Mouse (Mus musculus) CH12.LX (cell line): ENCODE measurements at regions not wholly inside any gene's neighbourhood (a gene's known extent, or its start where the extent isn't known, plus 50 kb on each side); places are given as distances from the start of the nearest gene placed in this dataset.
"Not testable (repeated sequence)": the region's sequence is repeated elsewhere in the genome, so short reads cannot be mapped to it uniquely, and the experiment has no call there.

Experiments
- DNase-seq: peaks from one replicate; pipeline ENCODE4 v3.0.0-alpha.2; 2013; ENCODE audit errors: extremely low read depth
- H3K27ac ChIP-seq: 2 replicates; pipeline ENCODE4 v1.5.1; 2012; ENCODE audit warnings: low read depth, mild to moderate bottlenecking, control low read depth, moderate library complexity; ENCODE audit not compliant: insufficient read depth
- H3K27me3 ChIP-seq: replicated peaks from 2 replicates; pipeline ENCODE3; 2012; ENCODE audit warnings: inconsistent platforms
- H3K36me3 ChIP-seq, 2 experiments: replicated peaks in 1 of 2; 2 replicates each; pipeline versions ENCODE3 to v1.6.1; 2012; ENCODE audit warnings: inconsistent platforms in 1 of 2, low read length in 1 of 2, mild to moderate bottlenecking in 1 of 2, mixed read lengths in 1 of 2, moderate library complexity in 1 of 2; ENCODE audit not compliant: control insufficient read depth in 1 of 2, insufficient read depth in 1 of 2
- H3K4me1 ChIP-seq, 2 experiments: 2 replicates each; pipeline ENCODE4 v1.6.1; 2012; ENCODE audit warnings: inconsistent platforms in 1 of 2, moderate library complexity in 1 of 2; ENCODE audit not compliant: insufficient read depth in 2 of 2, control insufficient read depth in 1 of 2
- H3K4me2 ChIP-seq: 2 replicates; pipeline ENCODE4 v1.6.1; 2012; ENCODE audit warnings: low read depth, mild to moderate bottlenecking, control low read depth; ENCODE audit not compliant: poor library complexity, insufficient read depth, severe bottlenecking
- H3K4me3 ChIP-seq, 3 experiments: fragments of 150-350 bp in 1 of 3; sonication (generic) in 1 of 3; replicated peaks in 1 of 3; 2 replicates each; pipeline versions ENCODE3 to v1.5.1; 2011 to 2012; ENCODE audit warnings: low read depth in 2 of 3, low read length in 2 of 3, mild to moderate bottlenecking in 2 of 3, moderate library complexity in 2 of 3, control low read depth in 1 of 3, improper control_type of control experiment in 1 of 3, inconsistent platforms in 1 of 3, mixed read lengths in 1 of 3; ENCODE audit not compliant: poor library complexity in 1 of 3
- H3K79me2 ChIP-seq: replicated peaks from 2 replicates; pipeline ENCODE4 v1.6.1; 2012; ENCODE audit warnings: mild to moderate bottlenecking, moderate library complexity; ENCODE audit not compliant: control insufficient read depth, poor library complexity, insufficient read depth, severe bottlenecking; ENCODE audit errors: extremely low read depth
- H3K9ac ChIP-seq: 2 replicates; pipeline ENCODE4 v1.6.1; 2012; ENCODE audit warnings: low read depth, mild to moderate bottlenecking, control low read depth, moderate library complexity; ENCODE audit not compliant: insufficient read depth
- H3K9me3 ChIP-seq: replicated peaks from 2 replicates; pipeline ENCODE3; 2012; ENCODE audit warnings: low read length, inconsistent platforms, mixed read lengths
- BHLHE40 ChIP-seq: IDR thresholded peaks from 2 replicates; pipeline ENCODE4 v1.6.1; 2011; ENCODE audit warnings: mild to moderate bottlenecking, low read depth, low read length, improper control_type of control experiment
- CHD1 ChIP-seq: IDR thresholded peaks from 2 replicates; pipeline ENCODE4 v1.6.1; 2012; ENCODE audit warnings: low read depth, low read length, improper control_type of control experiment, inconsistent platforms
- CTCF ChIP-seq, 2 experiments: IDR thresholded peaks in 1 of 2; conservative IDR thresholded peaks in 1 of 2; 2 replicates each; pipeline ENCODE4 v1.5.1; 2011 to 2012; ENCODE audit warnings: low read depth in 2 of 2, low read length in 2 of 2, improper control_type of control experiment in 1 of 2, inconsistent platforms in 1 of 2, mild to moderate bottlenecking in 1 of 2, moderate library complexity in 1 of 2
- E2F4 ChIP-seq: IDR thresholded peaks from 2 replicates; pipeline ENCODE4 v1.6.1; 2011; ENCODE audit warnings: low read depth, low read length, improper control_type of control experiment; ENCODE audit not compliant: insufficient replicate concordance
- EP300 ChIP-seq: IDR thresholded peaks from 2 replicates; pipeline ENCODE4 v1.6.1; 2011; ENCODE audit warnings: low read length, improper control_type of control experiment
- ETS1 ChIP-seq: conservative IDR thresholded peaks from 2 replicates; pipeline ENCODE4 v1.6.1; 2012; ENCODE audit warnings: low read depth, mild to moderate bottlenecking, inconsistent platforms, low read length, improper control_type of control experiment, moderate library complexity
- GABPA ChIP-seq: IDR thresholded peaks from 2 replicates; pipeline ENCODE4 v1.6.1; 2012; ENCODE audit warnings: low read depth, low read length, improper control_type of control experiment, inconsistent platforms; ENCODE audit not compliant: insufficient replicate concordance
- HCFC1 ChIP-seq: IDR thresholded peaks from 2 replicates; pipeline ENCODE4 v1.6.1; 2012; ENCODE audit warnings: low read depth, mild to moderate bottlenecking, inconsistent platforms, low read length, improper control_type of control experiment
- IRF4 ChIP-seq: IDR thresholded peaks from 2 replicates; pipeline ENCODE4 v1.6.1; 2014; ENCODE audit warnings: low read depth, mild to moderate bottlenecking, inconsistent platforms, low read length, improper control_type of control experiment
- MAZ ChIP-seq: IDR thresholded peaks from 2 replicates; pipeline ENCODE4 v1.6.1; 2012; ENCODE audit warnings: low read depth, mild to moderate bottlenecking, inconsistent platforms, low read length, improper control_type of control experiment, moderate library complexity
- MEF2A ChIP-seq: IDR thresholded peaks from 2 replicates; pipeline ENCODE4 v1.6.1; 2014; ENCODE audit warnings: low read depth, mild to moderate bottlenecking, inconsistent platforms, low read length, improper control_type of control experiment, borderline replicate concordance
- MYC ChIP-seq: IDR thresholded peaks from 2 replicates; pipeline ENCODE4 v1.6.1; 2011; ENCODE audit warnings: low read depth, mild to moderate bottlenecking, improper control_type of control experiment, low read length
- NELFE ChIP-seq: IDR thresholded peaks from 2 replicates; pipeline ENCODE4 v1.6.1; 2011; ENCODE audit warnings: low read depth, low read length, improper control_type of control experiment
- POLR2AphosphoS2 ChIP-seq: IDR thresholded peaks from 2 replicates; pipeline ENCODE4 v1.6.1; 2011; ENCODE audit warnings: low read depth, low read length, improper control_type of control experiment
- RAD21 ChIP-seq: IDR thresholded peaks from 2 replicates; pipeline ENCODE4 v1.6.1; 2011; ENCODE audit warnings: low read depth, mild to moderate bottlenecking, low read length, improper control_type of control experiment, moderate library complexity
- RCOR1 ChIP-seq: conservative IDR thresholded peaks from 2 replicates; pipeline ENCODE4 v1.6.1; 2012; ENCODE audit warnings: low read depth, mild to moderate bottlenecking, inconsistent platforms, low read length, improper control_type of control experiment
- SMC3 ChIP-seq: IDR thresholded peaks from 2 replicates; pipeline ENCODE4 v1.6.1; 2011; ENCODE audit warnings: low read depth, low read length, improper control_type of control experiment
- TBP ChIP-seq: conservative IDR thresholded peaks from 2 replicates; pipeline ENCODE4 v1.6.1; 2011; ENCODE audit warnings: low read depth, low read length, improper control_type of control experiment
- TCF12 ChIP-seq: IDR thresholded peaks from 2 replicates; pipeline ENCODE4 v1.6.1; 2014; ENCODE audit warnings: low read depth, mild to moderate bottlenecking, inconsistent platforms, low read length, improper control_type of control experiment
- UBTF ChIP-seq: IDR thresholded peaks from 2 replicates; pipeline ENCODE4 v1.6.1; 2012; ENCODE audit warnings: low read depth, mild to moderate bottlenecking, inconsistent platforms, low read length, improper control_type of control experiment, moderate library complexity
- USF1 ChIP-seq: IDR thresholded peaks from 2 replicates; pipeline ENCODE4 v1.6.1; 2014; ENCODE audit warnings: low read depth, mild to moderate bottlenecking, inconsistent platforms, low read length, improper control_type of control experiment
- USF2 ChIP-seq: conservative IDR thresholded peaks from 2 replicates; pipeline ENCODE4 v1.6.1; 2011; ENCODE audit warnings: low read depth, low read length, improper control_type of control experiment
- ZC3H11A ChIP-seq: IDR thresholded peaks from 2 replicates; pipeline ENCODE4 v1.6.1; 2012; ENCODE audit warnings: low read depth, mild to moderate bottlenecking, inconsistent platforms, low read length, improper control_type of control experiment
- ZKSCAN1 ChIP-seq: IDR thresholded peaks from 2 replicates; pipeline ENCODE4 v1.6.1; 2012; ENCODE audit warnings: low read depth, inconsistent platforms, low read length, improper control_type of control experiment, borderline replicate concordance
- ZMIZ1 ChIP-seq: IDR thresholded peaks from 2 replicates; pipeline ENCODE4 v1.6.1; 2012; ENCODE audit warnings: low read depth, mild to moderate bottlenecking, inconsistent platforms, low read length, improper control_type of control experiment
- dilution Hi-C: fragments of 300-500 bp; cut with MboI; formaldehyde crosslinking; loops from 2 replicates; pipeline ENCODE4 v1.14.3; 2020; ENCODE audit warnings: low sequenced_read_pairs; ENCODE audit not compliant: extremely low pct_unique_long_range_greater_than_20kb, extremely low pct_ligation_motif_present
- in situ Hi-C: fragments of 300-500 bp; cut with MboI; formaldehyde crosslinking; loops from 3 replicates; pipeline ENCODE4 v1.14.3; 2019; ENCODE audit warnings: low sequenced_read_pairs, low pct_ligation_motif_present, low pct_unique_long_range_greater_than_20kb, mixed read lengths

DNA sequence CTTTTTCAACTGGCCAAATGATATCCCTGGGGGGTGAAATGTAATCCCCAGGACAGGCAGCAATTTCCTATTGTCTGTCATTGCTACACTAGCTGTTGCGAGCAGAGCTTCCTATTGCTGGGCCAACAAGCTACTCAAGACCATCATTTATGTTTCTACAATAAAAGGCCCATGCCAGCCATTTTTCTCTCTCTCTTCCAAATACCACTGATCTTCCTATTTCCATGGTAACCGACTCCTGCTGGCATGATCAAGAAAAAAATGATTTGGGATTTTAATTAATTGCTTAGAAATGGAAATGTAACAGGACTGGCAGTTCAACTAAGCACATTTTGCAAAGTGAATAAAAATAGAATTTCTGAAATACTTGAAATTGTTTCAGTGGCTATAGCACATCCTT lies 868.7 kb upstream of the 4930412O13Rik start:
- dilution Hi-C loops (no loop called here), in situ Hi-C loops (no loop called here)
- H3K4me1 ChIP-seq, result no peaks in the 10 kb centered on the region
- no peak overlapping the region for H3K4me3 ChIP-seq
- H3K79me2 ChIP-seq, result no peaks in the 10 kb centered on the region
- H3K4me2 ChIP-seq, result no peak overlapping the region
- TF ChIP-seq IRF4 (no peak), RAD21 (no peak), ZMIZ1 (no peak), ZC3H11A (no peak), E2F4 (no peak), CTCF (conservative IDR thresholded peaks at IDR 0.05 in 1 of 2, IDR thresholded peaks at IDR 0.05 in 1 of 2; ENCODE audit: low read depth in 2 of 2, low read length in 2 of 2) (no peak), USF1 (no peak), TBP (no peak), ZKSCAN1 (no peak), USF2 (no peak), MAZ (no peak)
- H3K36me3 ChIP-seq, result no peaks in the 10 kb centered on the region
- H3K9me3 ChIP-seq, result no peaks in the 10 kb centered on the region
- H3K9ac ChIP-seq, result no peak overlapping the region
- no peak overlapping the region for H3K27ac ChIP-seq
- H3K27me3 ChIP-seq, result no peaks in the 10 kb centered on the region
- DNase-seq, result no peak

DNA sequence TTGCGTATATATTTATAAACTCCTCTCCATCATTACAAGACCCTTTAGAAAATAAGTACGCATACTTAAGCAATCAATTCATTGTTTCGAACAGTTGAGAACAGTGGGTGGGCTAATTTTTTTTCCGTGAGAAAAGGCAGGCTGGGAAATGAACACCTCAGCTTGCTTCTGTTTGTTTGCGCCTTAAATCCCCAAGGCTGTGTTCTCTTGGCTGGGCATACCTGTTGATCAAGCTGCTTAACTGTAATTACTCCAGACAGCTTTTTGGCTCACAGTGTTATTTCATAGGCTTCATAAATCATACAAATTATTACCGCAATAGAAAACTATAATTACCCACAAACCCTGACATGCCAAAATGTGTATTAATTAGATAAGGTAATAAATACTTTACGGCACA lies 848.0 kb upstream of the 4930412O13Rik start:
- Histone ChIP-seq H3K79me2 (no peaks in the 10 kb centered on the region), H3K4me2 (no peak overlapping the region), H3K27ac (no peak overlapping the region), H3K27me3 (no peaks in the 10 kb centered on the region), H3K9me3 (no peaks in the 10 kb centered on the region), H3K9ac (no peak overlapping the region), H3K4me3 (no peak overlapping the region), H3K36me3 (no peaks in the 10 kb centered on the region), H3K4me1 (no peaks in the 10 kb centered on the region)
- in situ Hi-C loops, result no loop called here
- TF ChIP-seq MYC (no peak), MEF2A (no peak), HCFC1 (no peak), POLR2AphosphoS2 (no peak), MAZ (no peak), ZC3H11A (no peak), ZKSCAN1 (no peak), BHLHE40 (no peak), E2F4 (no peak), ZMIZ1 (no peak), TCF12 (no peak), UBTF (no peak), CHD1 (no peak), EP300 (no peak), NELFE (no peak), CTCF (conservative IDR thresholded peaks at IDR 0.05 in 1 of 2, IDR thresholded peaks at IDR 0.05 in 1 of 2; ENCODE audit: low read depth in 2 of 2, low read length in 2 of 2) (no peak), SMC3 (no peak), RCOR1 (no peak), GABPA (no peak), ETS1 (no peak)
- dilution Hi-C loops, result no loop called here
- no peak for DNase-seq

DNA sequence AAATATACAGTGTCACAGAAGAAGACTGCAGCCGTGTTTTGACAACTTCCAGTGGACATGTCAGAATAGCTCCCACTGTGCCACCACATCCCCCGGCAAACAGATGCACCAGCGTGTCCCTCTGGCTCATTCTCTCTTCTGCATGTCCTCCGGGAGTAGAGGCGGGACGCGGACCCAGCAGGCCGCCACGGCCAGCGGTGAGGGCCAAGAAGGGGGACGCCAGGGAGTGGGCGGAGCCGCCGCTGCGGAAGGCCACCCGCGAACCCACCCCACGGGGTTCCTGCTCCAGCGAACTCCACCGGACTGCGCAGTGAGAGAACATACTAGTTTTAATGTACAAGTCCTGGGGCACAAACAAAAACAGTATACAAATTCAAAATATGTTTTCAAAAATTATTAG lies 838.7 kb upstream of the 4930412O13Rik start:
- in situ Hi-C loops, result not testable (repeated sequence)

More for the DNA sequence above, 838.7 kb upstream of the 4930412O13Rik start:
- H3K4me3 ChIP-seq, H3K4me1 ChIP-seq, H3K27me3 ChIP-seq, H3K4me2 ChIP-seq, H3K9me3 ChIP-seq, H3K79me2 ChIP-seq, H3K9ac ChIP-seq, dilution Hi-C loops, DNase-seq, H3K36me3 ChIP-seq, H3K27ac ChIP-seq: not testable (repeated sequence)
